Comparison of ENCODE assay signal across 7 mouse cellular contexts in the genomic region with DNA sequence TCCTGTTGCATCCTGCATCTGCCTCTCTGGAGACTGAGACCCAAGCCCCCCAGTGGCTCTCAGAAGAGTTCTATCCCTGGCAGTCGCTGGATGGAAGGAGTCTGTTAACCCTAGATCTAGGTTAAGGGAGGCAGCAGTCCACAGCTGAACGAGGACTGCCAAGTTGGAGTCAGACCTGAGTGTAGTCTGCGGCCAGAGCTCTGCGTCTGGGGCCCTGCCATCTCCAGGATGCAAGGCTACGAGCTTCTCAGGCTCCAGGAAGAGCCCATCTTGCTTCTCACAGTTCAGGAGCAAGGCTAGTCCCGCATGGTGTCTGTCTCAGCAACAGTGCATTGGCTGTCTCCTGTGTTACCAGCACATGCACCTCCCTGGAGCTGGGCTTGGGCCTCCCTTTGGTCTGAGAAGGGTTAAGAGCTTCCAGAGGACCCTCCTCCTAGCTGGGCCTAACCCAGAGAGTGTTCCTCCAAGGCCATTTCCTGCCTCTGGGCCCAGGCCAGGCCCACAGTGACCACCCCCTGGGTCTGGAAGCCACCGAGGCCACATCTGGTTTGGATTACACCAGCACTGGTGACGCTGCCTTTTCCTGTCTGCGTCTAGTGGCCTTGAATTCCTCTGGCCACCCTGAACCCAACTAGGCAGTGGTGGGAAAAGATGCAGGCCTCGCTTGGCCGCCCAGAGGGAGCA. TPM values are rescaled to one million over a fixed set of nuclear protein-coding genes. Genes with fewer than 3 reads are reported as not detected.
DNase-seq lines count a peak whose midpoint lies in the region; ATAC-seq lines count a peak whose summit lies in the region.

No protein-coding gene starts in this region.

- H3K4me2 ChIP-seq in embryonic facial prominence, embryonic 15.5 days (replicated peaks), result no peak overlapping the region

- no peaks in the 10 kb centered on the region for H3K9me3 ChIP-seq in embryonic facial prominence, embryonic 15.5 days (replicated peaks)

- no peaks in the 10 kb centered on the region for H3K27me3 ChIP-seq in embryonic facial prominence, embryonic 15.5 days

- no peaks in the 10 kb centered on the region for H3K36me3 ChIP-seq in embryonic facial prominence, embryonic 15.5 days

- H3K4me1 ChIP-seq in embryonic facial prominence, embryonic 15.5 days, result peaks cover 34% of the 10 kb centered on the region

- H3K9ac ChIP-seq in embryonic facial prominence, embryonic 15.5 days, result no peak overlapping the region

- 0 out of 2 replicates have a peak overlapping the region, but pooled peaks have one; percentile 5 for H3K27ac ChIP-seq in embryonic facial prominence, embryonic 15.5 days (replicated peaks)

- ATAC-seq in embryonic facial prominence, embryonic 15.5 days (ENCODE audit: insufficient number of reproducible peaks, low FRiP score, low TSS enrichment, low read depth), result no peak

- DNase-seq in adrenal gland, postnatal 14 days, result peak; percentile 89
- DNase-seq in heart, postnatal 36 days, result peak; percentile 74 to 77
- peak; percentile 49 for DNase-seq in liver
- DNase-seq in ovary, postnatal 36 days (ENCODE audit: low spot score), result peak; percentile 61
- no peak for DNase-seq in right cerebral cortex, postnatal 10 days (ENCODE audit: low spot score in 2 of 2)
- no peak for DNase-seq in T-cell, adult 2 months (ENCODE audit: low spot score)

- intact Hi-C loops in heart, postnatal 36 days (cut with DNase I), result no loop called here

- WGBS in embryonic facial prominence, embryonic 15.5 days, result 35% methylated on average over 11 of the region's 11 CpGs

- H3K4me3 ChIP-seq in embryonic facial prominence, embryonic 15.5 days (replicated peaks), result no peak overlapping the region

RNA-seq across cellular contexts. Expression of a gene that starts 7.7 kb away (rescaled TPM):
- total RNA-seq in adrenal gland, postnatal 14 days (2021), result 3.6 and 6.1 TPM in 2 replicates
- 3.4 TPM in 2 replicates for polyA plus RNA-seq in embryonic facial prominence, embryonic 15.5 days (2015; fragmentation: Nextera tagmentation; extraction: Ambion mirVana)
- 1 to 10 TPM; 2.8 to 3.6 TPM for total RNA-seq in heart, postnatal 36 days (2021)

RNA-seq across cellular contexts. Expression of a gene that starts 14.2 kb away (rescaled TPM):
- not detected in 2 replicates for total RNA-seq in adrenal gland, postnatal 14 days (2021)
- polyA plus RNA-seq in embryonic facial prominence, embryonic 15.5 days (2015; fragmentation: Nextera tagmentation; extraction: Ambion mirVana), result 0.73 and 0.92 TPM in 2 replicates
- total RNA-seq in heart, postnatal 36 days (2021), result under 1 TPM in 1 of 2 experiments, not detected in 1; 0.22 TPM

RNA-seq across cellular contexts. Expression of a gene that starts 26.2 kb away (rescaled TPM):
- total RNA-seq in adrenal gland, postnatal 14 days (2021), result 2.8 and 4.4 TPM in 2 replicates
- 0.29 and 0.53 TPM in 2 replicates for polyA plus RNA-seq in embryonic facial prominence, embryonic 15.5 days (2015; fragmentation: Nextera tagmentation; extraction: Ambion mirVana)
- not detected for total RNA-seq in heart, postnatal 36 days (2021)

RNA-seq across cellular contexts. Expression of a gene that starts 37.0 kb away (rescaled TPM):
- total RNA-seq in adrenal gland, postnatal 14 days (2021), result 0.48 and 1.1 TPM in 2 replicates
- 1.2 and 4.3 TPM in 2 replicates for polyA plus RNA-seq in embryonic facial prominence, embryonic 15.5 days (2015; fragmentation: Nextera tagmentation; extraction: Ambion mirVana)
- total RNA-seq in heart, postnatal 36 days (2021), result not detected

Comparison
In these comparisons a context has a peak if more than half of its experiments do, and no peak if none do; other contexts are left out.
1. DNase-seq: peak in adrenal gland, postnatal 14 days (single experiment), heart, postnatal 36 days (2 of 2), liver (single experiment) and ovary, postnatal 36 days (single experiment); none in right cerebral cortex, postnatal 10 days (0 of 2) and T-cell, adult 2 months (single experiment).